Mouse (Mus musculus) ovary, postnatal 36 days (tissue): ENCODE results near the gene Cryab.

Source experiments
- DNase-seq: peaks from one replicate; pipeline ENCODE4 v3.0.0; 2022; ENCODE audit warnings: low spot score, mixed read lengths

Cryab gene

DNA sequence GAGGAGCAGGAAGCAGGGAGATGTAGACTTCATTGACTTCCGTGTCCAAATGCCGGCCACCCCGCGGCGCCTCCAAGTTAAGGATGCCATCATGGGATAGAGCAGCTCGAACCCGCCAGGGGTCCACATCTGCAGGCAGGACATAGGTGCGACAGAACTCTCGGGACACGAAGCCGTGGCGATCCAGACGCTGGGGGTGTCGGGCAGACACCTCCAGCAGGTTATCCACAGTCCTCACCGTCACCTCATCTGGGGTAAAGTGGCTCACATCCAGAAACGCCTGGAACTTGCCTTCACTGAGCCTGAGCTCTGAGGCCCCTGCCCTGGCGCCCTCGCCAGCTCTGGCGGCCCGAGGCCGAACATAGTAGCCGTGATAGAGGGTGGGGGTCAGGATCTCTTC, at the start of gene Cryab:
Gene Cryab (plus strand): TSS at position 3 of the 400 bp plus-strand sequence.
- no peak for DNase-seq

DNA sequence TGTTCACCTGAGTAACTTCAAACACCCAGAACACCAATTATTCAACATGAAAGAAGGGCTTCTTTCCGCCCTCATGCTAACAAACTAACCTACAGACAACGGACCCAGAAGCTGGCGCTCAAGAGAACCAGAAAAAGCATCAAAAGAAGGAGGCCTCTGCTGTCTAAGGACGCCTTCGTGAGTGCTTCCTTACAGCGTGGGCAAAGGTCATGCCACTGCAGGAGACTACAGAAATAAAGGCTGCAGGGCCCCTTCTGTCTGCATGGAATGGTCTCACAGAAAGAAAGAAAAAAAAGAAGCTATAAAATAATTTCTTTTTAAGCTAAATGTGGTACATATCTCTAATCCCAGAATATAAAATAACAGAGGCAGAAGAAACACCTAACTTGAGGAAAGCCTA, 46.2 kb upstream of the Cryab start:
- DNase-seq = no peak

GRCm38 (mm10) chr9:50709108-50709507, 42.0 kb upstream of the Cryab start:
- DNase-seq = peak; percentile 28

DNA sequence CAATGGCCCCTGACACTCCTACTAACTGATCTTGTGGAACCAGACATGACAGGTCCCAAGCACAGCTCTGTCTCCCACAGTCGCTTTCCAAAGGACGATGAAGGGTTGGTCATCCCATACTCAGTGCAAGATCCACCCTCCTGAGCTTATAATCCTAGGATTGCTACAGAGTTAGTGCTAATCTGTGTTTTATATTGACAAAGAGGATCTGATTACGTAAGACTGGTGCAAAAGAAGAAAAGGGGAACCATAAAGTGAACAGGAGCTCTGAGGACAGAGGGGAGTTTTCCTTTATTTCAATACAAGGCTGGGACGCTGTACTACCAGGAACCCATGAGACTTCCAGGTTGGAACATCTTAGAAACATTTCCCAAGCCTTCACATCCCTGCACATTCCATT, 39.8 kb upstream of the Cryab start:
- DNase-seq = no peak

DNA sequence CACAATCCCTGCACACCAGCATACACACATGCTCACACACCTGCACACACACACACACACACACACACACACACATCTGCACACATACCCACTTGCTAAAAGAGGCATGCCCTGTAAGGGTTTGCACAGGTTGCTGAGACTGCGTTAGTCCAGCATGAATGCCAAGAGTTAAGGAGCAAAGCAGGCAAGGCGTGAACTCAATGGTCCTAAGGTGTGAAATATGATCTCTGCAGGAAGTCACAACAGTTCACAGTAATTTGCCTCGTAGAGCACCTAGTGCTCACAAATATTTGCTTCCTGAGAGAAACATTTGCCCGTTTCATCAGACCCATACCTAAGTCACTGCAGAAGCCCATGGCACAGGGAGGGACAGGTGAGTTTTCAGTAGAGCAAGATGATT, 36.9 kb upstream of the Cryab start:
- DNase-seq = no peak

- no peak for DNase-seq
These were observed 32.2 kb upstream of the Cryab start for GRCm38 (mm10) chr9:50718878-50719277.

DNA sequence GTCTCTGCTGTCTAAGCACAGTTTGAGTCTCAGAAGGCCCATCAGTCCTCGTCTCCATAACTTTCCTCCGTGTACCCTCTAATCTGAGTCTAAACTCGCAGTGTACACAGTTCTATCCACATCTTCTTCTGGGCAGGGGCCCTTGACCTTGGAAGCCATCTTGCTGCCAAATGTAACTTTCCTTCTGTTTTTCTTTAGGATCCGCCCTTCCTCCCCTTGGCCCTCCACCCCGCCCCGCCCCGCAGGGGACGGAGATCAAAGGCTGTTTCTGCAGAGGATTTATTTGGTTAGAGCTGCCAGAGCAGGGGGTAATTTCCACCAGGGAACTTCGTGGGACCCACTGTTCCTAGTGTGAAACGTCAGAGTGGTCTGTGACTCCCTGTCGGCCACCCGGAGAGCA, 30.1 kb upstream of the Cryab start:
- DNase-seq = no peak

- no peak for DNase-seq
These were observed 28.6 kb upstream of the Cryab start for GRCm38 (mm10) chr9:50722451-50722911.

DNA sequence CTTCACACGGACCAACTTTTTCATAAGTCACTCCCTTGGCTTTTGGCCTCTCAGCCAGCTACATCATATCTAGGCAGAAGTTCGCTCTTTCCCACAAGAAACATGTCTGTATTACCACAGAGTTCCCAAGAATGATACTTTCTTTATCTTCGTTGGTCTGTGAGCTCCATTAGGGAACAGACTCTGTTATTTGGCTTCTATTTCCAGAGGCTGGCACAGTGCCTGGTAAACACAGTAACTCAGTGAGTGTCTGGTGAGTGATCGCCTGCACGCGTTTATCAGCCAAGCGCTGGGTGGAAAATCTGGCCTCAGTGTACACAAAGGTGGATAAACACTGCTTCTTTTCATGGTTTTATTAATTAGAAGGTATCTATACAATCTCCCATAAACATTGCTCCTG, 27.7 kb upstream of the Cryab start:
- DNase-seq = peak; percentile 50

DNA sequence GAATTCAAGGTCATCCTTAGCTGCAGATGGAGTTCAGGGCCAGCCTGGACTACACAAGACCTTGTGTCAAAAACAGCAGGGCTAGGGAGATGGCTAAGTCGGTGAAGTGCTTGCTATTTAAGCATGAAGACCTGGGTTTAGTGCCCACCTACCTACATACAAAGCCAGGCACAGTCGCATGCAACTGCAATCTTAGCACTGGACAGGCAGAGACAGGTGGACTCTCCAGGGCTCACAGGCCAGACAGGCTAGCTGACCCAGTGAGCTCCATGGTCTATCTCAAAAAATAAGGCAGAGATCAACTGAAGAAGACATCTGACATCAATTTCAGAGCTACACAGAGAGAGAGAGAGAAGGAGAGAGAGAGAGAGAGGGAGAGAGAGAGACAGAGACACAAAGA, 27.0 kb upstream of the Cryab start:
- DNase-seq = no peak

DNA sequence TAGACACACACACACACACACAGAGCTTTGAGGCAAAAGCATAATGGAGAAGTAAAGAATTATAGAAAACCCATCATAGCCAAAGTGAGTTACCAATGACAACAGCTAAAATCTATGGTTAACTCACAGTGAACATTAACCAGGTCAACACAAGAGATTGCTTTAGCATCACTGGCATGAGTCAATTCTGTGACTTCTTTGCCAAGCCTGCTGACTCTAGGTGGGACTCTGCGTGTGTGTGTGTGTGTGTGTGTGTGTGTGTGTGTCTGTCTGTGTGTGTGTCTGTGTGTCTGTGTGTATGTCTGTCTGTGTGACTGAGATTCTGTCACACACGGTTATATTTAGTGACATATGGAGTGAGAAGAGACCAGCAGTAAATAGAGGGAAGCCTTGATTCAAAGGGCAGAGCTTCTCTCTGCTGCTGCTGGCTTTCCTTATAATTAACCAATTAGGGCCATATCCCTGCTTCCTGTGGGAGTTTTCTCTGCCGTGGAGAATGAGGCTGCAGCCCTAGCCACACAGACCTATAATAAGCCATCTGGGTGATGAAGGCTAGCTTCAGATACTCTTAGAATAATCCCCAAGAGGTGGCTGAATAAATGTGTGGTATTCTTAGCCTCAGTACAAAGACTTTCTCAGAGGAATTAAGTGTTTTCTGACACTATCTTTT, 26.3 kb upstream of the Cryab start:
- no peak for DNase-seq

- no peak for DNase-seq
These were observed 25.1 kb upstream of the Cryab start for GRCm38 (mm10) chr9:50725921-50726590.

DNA sequence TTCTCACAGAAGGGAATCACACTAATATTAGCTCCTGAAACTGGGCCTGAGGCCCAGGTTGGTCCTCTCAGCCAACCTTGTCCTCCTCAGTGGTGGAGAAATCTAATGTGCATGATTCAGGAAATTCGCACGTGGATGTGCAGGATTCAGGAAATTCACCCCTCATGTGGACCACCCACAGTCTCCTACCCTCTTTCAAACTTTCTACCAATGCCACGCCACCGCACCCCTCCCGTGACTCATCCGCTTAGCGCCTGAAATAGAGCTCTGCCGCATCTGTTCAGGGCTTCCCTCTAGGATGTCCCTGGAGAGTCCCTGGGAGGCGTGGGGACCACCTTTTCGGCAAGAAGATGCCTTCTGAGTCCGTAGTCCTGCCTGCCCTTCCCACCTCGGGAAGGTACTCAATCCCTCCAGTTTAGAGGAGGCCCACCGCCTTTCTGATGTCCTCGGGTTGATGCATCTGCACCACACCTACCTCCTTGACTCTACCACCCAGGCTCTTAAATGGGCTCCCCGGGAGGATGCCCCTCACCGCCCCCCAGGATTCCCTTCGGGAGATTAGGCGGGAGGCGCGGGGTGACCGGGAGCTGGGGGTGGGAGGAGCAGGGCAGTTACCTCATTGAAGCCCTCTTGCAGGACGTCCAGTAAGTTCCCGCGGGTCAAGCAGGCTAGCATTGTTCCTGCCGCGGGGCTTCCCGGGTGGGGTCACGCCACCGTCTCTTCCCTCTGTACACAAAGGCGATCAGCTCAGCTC, 23.8 kb upstream of the Cryab start:
- DNase-seq = no peak

DNA sequence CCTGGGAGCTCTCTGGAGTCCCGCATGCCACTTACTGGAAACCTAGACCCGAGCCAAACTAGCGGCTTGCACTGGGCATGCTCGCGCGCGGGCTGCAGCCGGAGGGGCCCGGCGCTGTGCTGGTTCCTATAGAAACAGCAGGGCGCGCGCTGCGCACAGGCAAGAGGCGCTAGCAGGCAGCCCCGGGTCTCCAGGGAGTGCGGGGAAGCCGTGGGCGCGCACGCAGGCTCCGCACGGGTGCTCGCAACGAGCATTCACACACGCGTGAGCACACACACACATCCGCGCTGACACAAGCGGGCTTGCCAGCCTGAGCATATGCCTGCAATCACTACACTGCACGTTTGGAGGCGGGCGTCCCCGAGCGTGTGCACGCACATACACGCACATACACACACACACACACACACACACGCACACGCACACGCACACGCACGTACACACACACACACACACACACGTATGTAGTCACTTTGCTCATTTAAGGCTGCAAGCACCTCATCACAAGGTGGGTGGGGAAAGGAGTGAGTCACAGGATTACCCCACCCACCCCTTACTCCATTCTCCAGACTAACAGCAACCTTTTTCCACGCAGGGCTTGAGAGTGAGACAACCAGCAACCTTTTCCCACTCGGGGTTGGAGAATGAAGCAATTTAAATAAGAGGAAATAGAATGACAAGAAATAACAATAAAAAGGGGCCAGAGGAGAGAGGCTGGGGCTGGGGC, 23.0 kb upstream of the Cryab start:
- DNase-seq = peak; percentile 79

GRCm38 (mm10) chr9:50729600-50729999, 21.5 kb upstream of the Cryab start:
- no peak for DNase-seq

DNA sequence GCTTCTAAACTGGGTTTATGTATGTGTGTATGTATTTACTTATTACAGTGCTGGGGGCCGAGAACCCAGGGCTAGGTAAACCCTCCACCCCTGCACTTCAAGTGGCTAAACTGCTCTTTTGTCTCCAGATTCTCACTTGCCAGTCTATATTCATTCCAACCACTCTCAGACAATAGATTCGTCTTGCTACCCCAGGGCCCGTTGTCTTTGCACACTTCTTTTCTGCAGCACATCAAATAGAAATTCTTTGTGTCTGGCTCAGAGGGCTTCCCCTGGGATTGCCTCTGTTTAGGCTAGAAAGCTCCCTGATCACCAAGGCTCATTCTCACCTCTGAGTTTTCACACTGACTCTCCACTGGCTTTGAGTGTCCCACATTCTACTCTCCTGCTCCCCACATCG, 18.6 kb upstream of the Cryab start:
- no peak for DNase-seq

GRCm38 (mm10) chr9:50734989-50735388, 16.1 kb upstream of the Cryab start:
- DNase-seq = no peak

GRCm38 (mm10) chr9:50738914-50739870, 11.9 kb upstream of the Cryab start, which contains the start of gene Dixdc1:
Gene Dixdc1 (minus strand): TSS chr9:50739517.
- DNase-seq = peak; percentile 96

GRCm38 (mm10) chr9:50740867-50741784, 10.0 kb upstream of the Cryab start:
- no peak for DNase-seq

- DNase-seq = no peak
These were observed 8.9 kb upstream of the Cryab start for GRCm38 (mm10) chr9:50742261-50742660.
